9 mouse cellular contexts compared by ENCODE assay signal in genomic region chr11:62636105-62636839, GRCm38 (mm10). TPM values are rescaled to one million over a fixed set of nuclear protein-coding genes. Genes with fewer than 3 reads are reported as not detected.
A peak's percentile ranks its signal among the peaks of the same experiment; 100 is the strongest.
DNase-seq lines count a peak whose midpoint lies in the region; ATAC-seq and TF ChIP-seq lines count a peak whose summit lies in the region.
"Had no signal": no experiment of that assay in that cellular context is flagged by ENCODE, and none has a peak within 500 bp of the region (broad histone marks: within the 10 kb centered on the region; RNA-seq: fewer than 3 reads in every experiment).

No protein-coding gene starts in this region.

- TF ChIP-seq CTCF in hindbrain, postnatal 0 days (IDR thresholded peaks at IDR 0.05; ENCODE audit: low read depth): no peak

- WGBS in intestine, embryonic 16.5 days: 56% methylated on average over 11 of the region's 11 CpGs
- WGBS in intestine, embryonic 15.5 days: 63% methylated on average over 11 of the region's 11 CpGs
- 56% methylated on average over 11 of the region's 11 CpGs for WGBS in hindbrain, postnatal 0 days

- peaks cover 31% of the 10 kb centered on the region for H3K4me1 ChIP-seq in intestine, embryonic 16.5 days (ENCODE audit: control insufficient read depth, insufficient read depth, low read length)
- peaks cover 15% of the 10 kb centered on the region for H3K4me1 ChIP-seq in intestine, embryonic 15.5 days (replicated peaks)
- 0 out of 2 replicates have a peak, but pooled peaks cover 7% of the 10 kb centered on the region for H3K4me1 ChIP-seq in hindbrain, postnatal 0 days (ENCODE audit: insufficient read depth, low read length)

- no peaks in the 10 kb centered on the region for H3K27me3 ChIP-seq in intestine, embryonic 16.5 days (replicated peaks; ENCODE audit: control insufficient read depth, insufficient read depth, low read length)
- no peaks in the 10 kb centered on the region for H3K27me3 ChIP-seq in intestine, embryonic 15.5 days (replicated peaks)
- H3K27me3 ChIP-seq in hindbrain, postnatal 0 days (ENCODE audit: insufficient read depth, low read length): no peaks in the 10 kb centered on the region

- H3K4me2 ChIP-seq in intestine, embryonic 16.5 days (ENCODE audit: low read depth, low read length): no peak overlapping the region
- H3K4me2 ChIP-seq in intestine, embryonic 15.5 days (replicated peaks): no peak overlapping the region
- H3K4me2 ChIP-seq in hindbrain, postnatal 0 days (ENCODE audit: low read depth, low read length): no peak overlapping the region

- no peak overlapping the region for H3K9ac ChIP-seq in intestine, embryonic 16.5 days (ENCODE audit: low read depth, low read length)
- H3K9ac ChIP-seq in intestine, embryonic 15.5 days: no peak overlapping the region
- H3K9ac ChIP-seq in hindbrain, postnatal 0 days (replicated peaks; ENCODE audit: low read length): no peak overlapping the region

- intact Hi-C loops in left cerebral cortex, postnatal 36 days (cut with DNase I): no loop called here

- peak; percentile 34 for DNase-seq in adrenal gland, adult 2 months
- no peak for DNase-seq in adrenal gland, postnatal 25 days
- peak; percentile 46 for DNase-seq in 3T3-L1 (ENCODE audit: low read depth, low spot score)
- DNase-seq in hindbrain, postnatal 0 days (ENCODE audit: low spot score): no peak
- no peak for DNase-seq in left cerebral cortex, postnatal 36 days (ENCODE audit: low spot score in 2 of 2)
- DNase-seq: cerebellum, adult 18-20 months had no signal

- no peak for ATAC-seq in intestine, embryonic 16.5 days
- ATAC-seq in intestine, embryonic 15.5 days: no peak
- no peak for ATAC-seq in hindbrain, postnatal 0 days
- no peak for ATAC-seq in megakaryocyte, adult 5-6 weeks (ENCODE audit: poor library complexity, severe bottlenecking)

- peak overlapping the region; percentile 41 for H3K27ac ChIP-seq in intestine, embryonic 16.5 days (ENCODE audit: low read length)
- H3K27ac ChIP-seq in intestine, embryonic 15.5 days: no peak overlapping the region
- H3K27ac ChIP-seq in hindbrain, postnatal 0 days: peak overlapping the region; percentile 36; the same call in 1 of the 2 replicates

- H3K36me3 ChIP-seq in intestine, embryonic 16.5 days (ENCODE audit: control insufficient read depth, insufficient read depth, low read length): no peaks in the 10 kb centered on the region
- H3K36me3 ChIP-seq in intestine, embryonic 15.5 days: no peaks in the 10 kb centered on the region
- H3K36me3 ChIP-seq in hindbrain, postnatal 0 days (ENCODE audit: insufficient read depth, low read length): no peaks in the 10 kb centered on the region

- no peak overlapping the region for H3K4me3 ChIP-seq in intestine, embryonic 16.5 days (ENCODE audit: low read length)
- no peak overlapping the region for H3K4me3 ChIP-seq in intestine, embryonic 15.5 days (replicated peaks)
- no peak overlapping the region for H3K4me3 ChIP-seq in hindbrain, postnatal 0 days (ENCODE audit: low read length)

- no peaks in the 10 kb centered on the region for H3K9me3 ChIP-seq in intestine, embryonic 16.5 days (ENCODE audit: control insufficient read depth, low read length)
- H3K9me3 ChIP-seq in intestine, embryonic 15.5 days: no peaks in the 10 kb centered on the region
- H3K9me3 ChIP-seq in hindbrain, postnatal 0 days (ENCODE audit: low read length): no peaks in the 10 kb centered on the region

RNA-seq across cellular contexts. Expression of gene Lrrc75a, which starts 12.1 kb away (rescaled TPM):
- 10 to 100 TPM; 17.5 to 40.5 TPM for total RNA-seq in adrenal gland, adult 2 months (2021)
- 46.9 and 73.5 TPM in 2 replicates for polyA plus RNA-seq in adrenal gland, adult 2 months (2012; rRNA removed)
- 37.2 and 44.9 TPM in 2 replicates for total RNA-seq in adrenal gland, postnatal 25 days (2021)
- 14.1 and 23.8 TPM in 2 replicates for polyA plus RNA-seq in intestine, embryonic 16.5 days (2015; fragmentation: Nextera tagmentation; extraction: Ambion mirVana)
- 17.3 and 20.9 TPM in 2 replicates for polyA plus RNA-seq in intestine, embryonic 15.5 days (2015; fragmentation: Nextera tagmentation; extraction: Ambion mirVana)
- total RNA-seq in hindbrain, postnatal 0 days (2014; rRNA removed): 26.0 and 29.7 TPM in 2 replicates
- 6.4 and 6.9 TPM in 2 replicates for polyA plus RNA-seq in hindbrain, postnatal 0 days (2015; fragmentation: Nextera tagmentation; extraction: Ambion mirVana)
- 10 to 100 TPM; 18.7 to 21.8 TPM for total RNA-seq in left cerebral cortex, postnatal 36 days (2021)
- total RNA-seq in megakaryocyte, adult 5-6 weeks (2015): 5.7 TPM in 2 replicates
- total RNA-seq in megakaryocyte, adult 5-6 weeks (2017): 3.6 and 5.7 TPM in 2 replicates

RNA-seq across cellular contexts. Expression of gene Mmgt2, which starts 12.2 kb away (rescaled TPM):
- 10 to 100 TPM; 34.5 to 47.3 TPM for total RNA-seq in adrenal gland, adult 2 months (2021)
- polyA plus RNA-seq in adrenal gland, adult 2 months (2012; rRNA removed): 87.2 and 88.1 TPM in 2 replicates
- total RNA-seq in adrenal gland, postnatal 25 days (2021): 35.7 and 49.0 TPM in 2 replicates
- 82.9 and 86.3 TPM in 2 replicates for polyA plus RNA-seq in intestine, embryonic 16.5 days (2015; fragmentation: Nextera tagmentation; extraction: Ambion mirVana)
- polyA plus RNA-seq in intestine, embryonic 15.5 days (2015; fragmentation: Nextera tagmentation; extraction: Ambion mirVana): 71.8 and 72.4 TPM in 2 replicates
- total RNA-seq in hindbrain, postnatal 0 days (2014; rRNA removed): 15.6 and 43.9 TPM in 2 replicates
- 22.6 and 28.1 TPM in 2 replicates for polyA plus RNA-seq in hindbrain, postnatal 0 days (2015; fragmentation: Nextera tagmentation; extraction: Ambion mirVana)
- total RNA-seq in left cerebral cortex, postnatal 36 days (2021): 10 to 100 TPM; 20.2 to 27.0 TPM
- total RNA-seq in megakaryocyte, adult 5-6 weeks (2015): 19.0 and 19.3 TPM in 2 replicates
- 7.2 and 10.9 TPM in 2 replicates for total RNA-seq in megakaryocyte, adult 5-6 weeks (2017)

Comparison
In these comparisons a context has a peak if more than half of its experiments do, and no peak if none do; other contexts are left out.
1. DNase-seq: peak in adrenal gland, adult 2 months (single experiment) and 3T3-L1 (single experiment); none in adrenal gland, postnatal 25 days (single experiment), hindbrain, postnatal 0 days (single experiment) and left cerebral cortex, postnatal 36 days (0 of 2).